Mouse (Mus musculus) C2C12 (cell line): Measurements from ENCODE around the gene Sh2b3.

Source experiments
- CTCF ChIP-seq: IDR thresholded peaks from one replicate; pipeline ENCODE4 v1.5.1; 2011; ENCODE audit not compliant: control insufficient read depth, insufficient read depth, insufficient read length
- FOSL1 ChIP-seq: IDR thresholded peaks from one replicate; pipeline ENCODE4 v1.8.0; 2011; ENCODE audit warnings: mild to moderate bottlenecking, low read length; ENCODE audit not compliant: poor library complexity, insufficient read depth, severe bottlenecking

DNA sequence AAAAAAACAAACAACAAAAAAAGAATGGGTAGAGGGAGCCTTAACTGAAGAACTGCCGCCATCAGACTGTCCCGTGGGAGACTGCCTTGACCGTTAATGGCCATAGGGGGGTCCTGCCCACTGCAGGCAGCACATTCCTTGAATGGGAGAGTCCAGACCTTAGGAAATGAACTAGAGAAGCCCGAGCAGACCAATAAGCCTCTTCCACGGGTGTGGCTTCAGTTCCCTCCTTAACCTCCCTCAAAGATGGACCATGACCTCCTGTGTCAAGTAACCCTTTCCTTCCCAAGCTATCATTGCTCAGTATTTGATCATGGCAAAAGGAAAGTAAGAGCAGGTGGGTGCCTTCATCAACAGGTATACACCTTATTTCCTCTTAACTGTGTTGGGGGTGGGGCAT is 24.5 kb upstream of the Sh2b3 start:
- TF ChIP-seq FOSL1 (no peak), CTCF (no peak)
